Mouse (Mus musculus): ENCODE data around the gene Arpp19.

Gene Arpp19

GRCm38 (mm10) chr9:75102131-75102530 lies 64.7 kb downstream of the Arpp19 start:
- DNase-seq (ENCODE audit: low spot score): no peak
